Mouse (Mus musculus) erythroblast, embryonic 14.5 days (primary cell): ENCODE measurements around the gene Acacb.

Experiments used
- GATA1 ChIP-seq: IDR thresholded peaks from 2 replicates; pipeline ENCODE4 v1.6.1; 2012; ENCODE audit warnings: low read length, inconsistent platforms, mixed read lengths
- TAL1 ChIP-seq: IDR thresholded peaks from 3 replicates; pipeline ENCODE4 v1.6.1; 2012; ENCODE audit warnings: low read length, inconsistent platforms, mixed read lengths

- TF ChIP-seq GATA1 (no peak), TAL1 (no peak)
Observed at GRCm38 (mm10) chr5:114129550-114130210, 16.7 kb upstream of the Acacb start.
